Mouse (Mus musculus) urinary bladder, adult 18-20 months (tissue): ENCODE measurements around the gene Ric8b.

Experiments
- DNase-seq, 2 experiments: peaks; one replicate each; pipeline ENCODE4 v3.0.0; 2022; ENCODE audit warnings: low spot score in 2 of 2, mixed read lengths in 2 of 2

Ric8b gene

DNA sequence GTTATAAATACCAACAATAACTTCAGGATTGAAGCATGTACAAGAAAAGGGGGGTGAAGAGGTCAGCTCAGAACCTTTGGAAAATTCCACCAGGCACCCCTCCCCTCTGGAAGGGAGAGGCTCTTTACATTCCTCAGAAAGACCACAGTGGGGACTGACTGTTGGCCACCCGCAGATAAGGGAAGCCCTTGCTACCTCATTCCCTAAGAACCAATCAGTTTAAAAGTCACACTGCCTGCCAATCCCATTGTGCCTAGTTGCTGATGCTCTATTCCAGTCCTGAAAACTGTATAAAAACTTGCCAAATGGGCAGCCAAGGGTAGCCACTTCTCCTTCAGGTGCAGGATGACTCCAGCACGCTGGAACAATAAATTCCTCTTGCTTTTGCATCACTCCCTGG lies 137.5 kb downstream of the Ric8b start:
- DNase-seq = no peak
